Mouse (Mus musculus) neural tube, embryonic 13.5 days (tissue): ENCODE measurements around the gene A330070K13Rik. TPM values are rescaled to one million over a fixed set of nuclear protein-coding genes. Genes with fewer than 3 reads are reported as not detected.

Experiments used
- polyA plus RNA-seq: library from polyadenylated mRNA; unstranded; fragments of >200 nt; fragmentation: Nextera tagmentation; extraction: Ambion mirVana; gene quantifications from 2 replicates; pipeline ENCODE4 v1.2.1, GENCODE M21; 2015

Gene A330070K13Rik
- polyA plus RNA-seq, 1 experiment from 2014 or later: not detected

Other genes with a start within 250 kb of the A330070K13Rik start
- gene Kctd7, start 239.8 kb downstream of the A330070K13Rik start, polyA plus RNA-seq: 15.1 and 16.7 TPM in 2 replicates
- gene Rabgef1, start 212.8 kb downstream of the A330070K13Rik start, polyA plus RNA-seq: 36.4 and 36.6 TPM in 2 replicates
- gene Tmem248, start 167.6 kb downstream of the A330070K13Rik start, polyA plus RNA-seq: 25.9 TPM in 2 replicates
- gene Sbds, start 129.1 kb downstream of the A330070K13Rik start, polyA plus RNA-seq: 64.1 and 66.3 TPM in 2 replicates
- 23.2 and 27.0 TPM in 2 replicates for gene Tyw1, start 129.0 kb downstream of the A330070K13Rik start, polyA plus RNA-seq
- 10.5 and 10.8 TPM in 2 replicates for gene Caln1, start 15.2 kb downstream of the A330070K13Rik start, polyA plus RNA-seq